Comparison of ENCODE assay signal across 8 mouse cellular contexts in genomic region chr10:93261981-93262499, GRCm38 (mm10). TPM values are rescaled to one million over a fixed set of nuclear protein-coding genes. Genes with fewer than 3 reads are reported as not detected.
A peak's percentile ranks its signal among the peaks of the same experiment; 100 is the strongest.
DNase-seq lines count a peak whose midpoint lies in the region; ATAC-seq lines count a peak whose summit lies in the region.

No protein-coding gene starts in this region.

- H3K4me3 ChIP-seq in forebrain, embryonic 14.5 days (ENCODE audit: low read depth, low read length), result peak overlapping the region; percentile 9; the same call in 1 of the 2 replicates
- no peak overlapping the region for H3K4me3 ChIP-seq in midbrain, embryonic 11.5 days (ENCODE audit: low read depth, low read length)

- no peaks in the 10 kb centered on the region for H3K36me3 ChIP-seq in forebrain, embryonic 14.5 days (ENCODE audit: control insufficient read depth, insufficient read depth, low read length)
- no peaks in the 10 kb centered on the region for H3K36me3 ChIP-seq in midbrain, embryonic 11.5 days (ENCODE audit: control insufficient read depth, insufficient read depth, low read length)

- peak; percentile 49 for ATAC-seq in forebrain, embryonic 14.5 days
- peak; percentile 74 for ATAC-seq in midbrain, embryonic 11.5 days (ENCODE audit: low FRiP score)

- no peaks in the 10 kb centered on the region for H3K9me3 ChIP-seq in forebrain, embryonic 14.5 days (replicated peaks; ENCODE audit: control insufficient read depth, low read length)
- no peaks in the 10 kb centered on the region for H3K9me3 ChIP-seq in midbrain, embryonic 11.5 days (ENCODE audit: control insufficient read depth, low read length)

- intact Hi-C loops in left cerebral cortex, postnatal 36 days (cut with DNase I), result loop anchor here (2.0 kb wide), 1 partner anchor 13 kb away; no protein-coding TSS in a partner anchor

- H3K27me3 ChIP-seq in forebrain, embryonic 14.5 days (replicated peaks; ENCODE audit: control insufficient read depth, insufficient read depth, low read length), result no peaks in the 10 kb centered on the region
- no peaks in the 10 kb centered on the region for H3K27me3 ChIP-seq in midbrain, embryonic 11.5 days (ENCODE audit: control insufficient read depth, insufficient read depth, low read length)

- H3K4me1 ChIP-seq in forebrain, embryonic 14.5 days (ENCODE audit: control insufficient read depth, insufficient read depth, low read length), result peaks cover 49% of the 10 kb centered on the region
- peaks cover 19% of the 10 kb centered on the region for H3K4me1 ChIP-seq in midbrain, embryonic 11.5 days (ENCODE audit: control insufficient read depth, insufficient read depth, low read length)

- DNase-seq in thymus, postnatal 14 days, result peak; percentile 38
- DNase-seq in thymus, adult 18-20 months, result no peak
- DNase-seq in forebrain, embryonic 14.5 days (ENCODE audit: low spot score), result peak; percentile 63
- DNase-seq in kidney, postnatal 4 days, result peak; percentile 60 to 66
- no peak for DNase-seq in midbrain, embryonic 11.5 days (ENCODE audit: low spot score, missing footprints)
- DNase-seq in layer of hippocampus, adult 9-10 months (ENCODE audit: low spot score), result no peak
- DNase-seq in left cerebral cortex, postnatal 36 days (ENCODE audit: low spot score in 2 of 2), result no peak
- DNase-seq in left cerebral cortex, adult 18-20 months (ENCODE audit: low spot score in 2 of 2), result no peak

- 8% methylated on average over 15 of the region's 15 CpGs for WGBS in forebrain, embryonic 14.5 days
- WGBS in midbrain, embryonic 11.5 days, result 12% methylated on average over 15 of the region's 15 CpGs

- peak overlapping the region; percentile 49 for H3K9ac ChIP-seq in forebrain, embryonic 14.5 days (ENCODE audit: low read length)
- no peak overlapping the region for H3K9ac ChIP-seq in midbrain, embryonic 11.5 days (ENCODE audit: low read length)

- peak overlapping the region; percentile 81 for H3K27ac ChIP-seq in forebrain, embryonic 14.5 days (ENCODE audit: low read depth, low read length)
- no peak overlapping the region for H3K27ac ChIP-seq in midbrain, embryonic 11.5 days (ENCODE audit: low read depth, low read length)

- H3K4me2 ChIP-seq in forebrain, embryonic 14.5 days (ENCODE audit: low read length), result peak overlapping the region; percentile 49
- H3K4me2 ChIP-seq in midbrain, embryonic 11.5 days, result peak overlapping the region; percentile 35

RNA-seq across cellular contexts. Expression of gene Elk3, which starts 48.9 kb away (rescaled TPM):
- 7.0 and 11.0 TPM in 2 replicates for polyA plus RNA-seq in forebrain, embryonic 14.5 days (2014; fragmentation: Nextera tagmentation; extraction: Ambion mirVana)
- 12.2 and 13.6 TPM in 2 replicates for polyA plus RNA-seq in midbrain, embryonic 11.5 days (2014; fragmentation: Nextera tagmentation; extraction: Ambion mirVana)
- total RNA-seq in left cerebral cortex, postnatal 36 days (2021), result 10 to 100 TPM in 1 of 2 experiments, 1 to 10 TPM in 1; 9.4 to 11.4 TPM
- total RNA-seq in left cerebral cortex, adult 18-20 months (2021), result 1 to 10 TPM; 8.7 to 9.5 TPM

Comparison
In these comparisons a context has a peak if more than half of its experiments do, and no peak if none do; other contexts are left out.
1. DNase-seq: peak in thymus, postnatal 14 days (single experiment), forebrain, embryonic 14.5 days (single experiment) and kidney, postnatal 4 days (2 of 2); none in thymus, adult 18-20 months (0 of 2), midbrain, embryonic 11.5 days (single experiment), layer of hippocampus, adult 9-10 months (single experiment), left cerebral cortex, postnatal 36 days (0 of 2) and left cerebral cortex, adult 18-20 months (0 of 2).